Mouse (Mus musculus) midbrain, embryonic 12.5 days (tissue): Measurements from ENCODE around the gene Wrnip1. TPM values are rescaled to one million over a fixed set of nuclear protein-coding genes. Genes with fewer than 3 reads are reported as not detected.
A peak's percentile ranks its signal among the peaks of the same experiment; 100 is the strongest.

ENCODE experiments used
- ATAC-seq: fragments of 200-750 bp; cut with Nextera tagmentation; 2 replicates; pipeline ENCODE4 v1.8.0; 2017; ENCODE audit warnings: low read depth, moderate TSS enrichment, moderate library complexity; ENCODE audit not compliant: low FRiP score
- H3K27ac ChIP-seq: fragments of 300-500 bp; sonication (generic); replicated peaks from 2 replicates; pipeline ENCODE4 v1.5.1; 2016; ENCODE audit warnings: mild to moderate bottlenecking
- H3K27me3 ChIP-seq: fragments of 300-500 bp; sonication (generic); 2 replicates; pipeline ENCODE4 v1.6.1; 2016; ENCODE audit warnings: mild to moderate bottlenecking
- H3K36me3 ChIP-seq: fragments of 300-500 bp; sonication (generic); 2 replicates; pipeline ENCODE4 v1.6.1; 2016
- H3K4me1 ChIP-seq: fragments of 300-500 bp; sonication (generic); 2 replicates; pipeline ENCODE4 v1.6.1; 2016
- H3K4me2 ChIP-seq: fragments of 300-500 bp; sonication (generic); replicated peaks from 2 replicates; pipeline ENCODE4 v1.6.1; 2016; ENCODE audit warnings: mild to moderate bottlenecking, moderate library complexity
- H3K4me3 ChIP-seq: fragments of 300-500 bp; sonication (generic); 2 replicates; pipeline ENCODE4 v1.5.1; 2016; ENCODE audit warnings: mild to moderate bottlenecking
- H3K9ac ChIP-seq: fragments of 300-500 bp; sonication (generic); replicated peaks from 2 replicates; pipeline ENCODE4 v1.6.1; 2016; ENCODE audit warnings: mild to moderate bottlenecking, moderate library complexity
- H3K9me3 ChIP-seq: fragments of 300-500 bp; sonication (generic); 2 replicates; pipeline ENCODE4 v1.6.1; 2016; ENCODE audit warnings: mild to moderate bottlenecking
- WGBS: fragments of 180-500 bp; shearing (Covaris S2); methylation state at CpG from one replicate; pipeline ENCODE4 v1.1.7; 2016; 5-methylcytosine and 5-hydroxymethylcytosine counted together
- polyA plus RNA-seq: library from polyadenylated mRNA; unstranded; fragments of >200 nt; fragmentation: Nextera tagmentation; extraction: Ambion mirVana; gene quantifications from 2 replicates; pipeline ENCODE4 v1.2.1, GENCODE M21; 2016

The Wrnip1 gene
- polyA plus RNA-seq, 1 experiment from 2014 or later: 32.4 TPM

- H3K9ac ChIP-seq: no peak overlapping the region
- no peaks in the 10 kb centered on the region for H3K36me3 ChIP-seq
- 82% methylated on average over 2 of the region's 2 CpGs for WGBS
- no peaks in the 10 kb centered on the region for H3K9me3 ChIP-seq
- H3K4me2 ChIP-seq: no peak overlapping the region
- no peak overlapping the region for H3K27ac ChIP-seq
- no peaks in the 10 kb centered on the region for H3K4me1 ChIP-seq
- no peaks in the 10 kb centered on the region for H3K27me3 ChIP-seq
- no peak overlapping the region for H3K4me3 ChIP-seq
- ATAC-seq: no peak
Measured at GRCm38 (mm10) chr13:32787584-32787983, 14.3 kb upstream of the Wrnip1 start.

- no peak overlapping the region for H3K9ac ChIP-seq
- no peaks in the 10 kb centered on the region for H3K27me3 ChIP-seq
- no peak for ATAC-seq
- H3K4me3 ChIP-seq: no peak overlapping the region
- no peaks in the 10 kb centered on the region for H3K36me3 ChIP-seq
- WGBS: 81% methylated on average over 4 of the region's 4 CpGs
- no peak overlapping the region for H3K27ac ChIP-seq
- no peak overlapping the region for H3K4me2 ChIP-seq
- H3K9me3 ChIP-seq: no peaks in the 10 kb centered on the region
- no peaks in the 10 kb centered on the region for H3K4me1 ChIP-seq
Measured at GRCm38 (mm10) chr13:32789781-32790180, 12.1 kb upstream of the Wrnip1 start.

- Histone ChIP-seq H3K36me3 (no peaks in the 10 kb centered on the region), H3K9ac (no peak overlapping the region), H3K9me3 (no peaks in the 10 kb centered on the region), H3K4me3 (no peak overlapping the region), H3K27ac (no peak overlapping the region), H3K4me2 (no peak overlapping the region), H3K27me3 (no peaks in the 10 kb centered on the region), H3K4me1 (no peaks in the 10 kb centered on the region)
- no peak for ATAC-seq
- 71% methylated on average over 2 of the region's 2 CpGs for WGBS
Measured at GRCm38 (mm10) chr13:32794619-32795018, 7.2 kb upstream of the Wrnip1 start.

DNA sequence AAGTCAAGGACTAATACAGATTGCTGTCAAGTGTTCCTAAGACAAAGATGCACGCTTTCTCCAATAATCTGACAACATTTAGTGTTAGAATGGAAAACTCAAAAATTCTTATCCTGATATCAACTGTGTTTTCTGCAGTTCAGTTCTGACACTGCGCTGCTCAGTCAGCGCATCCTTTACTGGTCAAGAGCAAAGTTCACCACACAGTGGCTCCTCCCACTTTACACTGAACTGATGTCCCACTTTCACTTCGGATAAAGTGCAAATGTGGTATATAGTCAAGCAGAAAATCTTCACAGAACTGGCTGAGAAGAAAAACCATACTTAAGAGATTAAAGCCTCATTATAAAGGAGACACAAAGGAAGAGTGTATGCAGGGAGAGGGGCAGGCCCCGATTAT is 6.7 kb upstream of the Wrnip1 start:
- 83% methylated on average over 5 of the region's 5 CpGs for WGBS
- Histone ChIP-seq H3K4me2 (no peak overlapping the region), H3K4me3 (no peak overlapping the region), H3K27me3 (no peaks in the 10 kb centered on the region), H3K9me3 (no peaks in the 10 kb centered on the region), H3K4me1 (no peaks in the 10 kb centered on the region), H3K9ac (no peak overlapping the region), H3K36me3 (no peaks in the 10 kb centered on the region), H3K27ac (no peak overlapping the region)
- no peak for ATAC-seq

DNA sequence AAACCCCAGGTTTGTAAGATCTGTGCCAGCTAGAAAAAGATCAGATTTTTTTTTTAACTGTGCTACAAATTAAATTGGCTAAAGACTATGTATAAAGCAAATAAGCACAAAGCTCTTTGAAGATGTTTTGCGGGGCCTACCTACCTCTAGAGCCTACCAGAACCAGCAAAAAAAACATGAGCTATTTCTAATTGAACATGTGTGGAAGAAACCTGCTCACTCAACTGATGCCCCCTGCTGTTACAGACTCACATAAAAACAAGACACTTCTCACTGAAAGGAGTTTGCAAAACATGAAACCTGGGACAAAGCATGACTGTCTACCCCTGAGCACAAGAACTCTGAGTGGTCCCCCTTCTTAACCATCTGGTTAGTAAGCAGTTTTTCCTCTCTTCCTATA is 4.8 kb upstream of the Wrnip1 start:
- Histone ChIP-seq H3K27me3 (no peaks in the 10 kb centered on the region), H3K4me1 (no peaks in the 10 kb centered on the region; the same call in 1 of the 2 replicates), H3K27ac (no peak overlapping the region), H3K36me3 (no peaks in the 10 kb centered on the region), H3K4me2 (no peak overlapping the region), H3K9ac (no peak overlapping the region), H3K4me3 (no peak overlapping the region), H3K9me3 (no peaks in the 10 kb centered on the region)
- WGBS: 86% methylated on average over 1 of the region's 1 CpGs
- no peak for ATAC-seq

- H3K9ac ChIP-seq: no peak overlapping the region
- H3K27me3 ChIP-seq: no peaks in the 10 kb centered on the region
- no peaks in the 10 kb centered on the region for H3K9me3 ChIP-seq
- no peak overlapping the region for H3K27ac ChIP-seq
- 76% methylated on average over 2 of the region's 2 CpGs for WGBS
- no peaks in the 10 kb centered on the region for H3K36me3 ChIP-seq
- no peak for ATAC-seq
- peaks cover 11% of the 10 kb centered on the region for H3K4me1 ChIP-seq
- H3K4me3 ChIP-seq: no peak overlapping the region
- no peak overlapping the region for H3K4me2 ChIP-seq
Measured at GRCm38 (mm10) chr13:32799131-32799530, 2.7 kb upstream of the Wrnip1 start.

DNA sequence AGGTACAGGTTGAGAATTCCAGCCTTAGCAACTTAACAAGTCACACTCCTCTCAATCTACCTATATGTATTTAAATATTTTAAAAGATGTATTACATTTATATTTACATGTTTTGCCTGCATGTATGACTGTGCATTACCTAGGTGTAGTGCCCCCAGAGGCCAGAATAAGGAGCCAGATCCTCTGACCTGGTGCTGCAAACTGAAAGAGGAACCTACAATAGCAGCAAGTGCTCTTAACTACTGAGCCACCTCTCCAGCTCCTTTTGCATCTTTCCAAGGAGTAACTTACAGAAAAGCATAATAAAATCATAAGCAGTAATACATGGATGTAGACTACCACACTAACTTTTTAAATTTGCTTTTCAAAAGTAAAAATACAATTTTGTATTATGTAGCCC is 979 bp upstream of the Wrnip1 start:
- no peaks in the 10 kb centered on the region for H3K27me3 ChIP-seq
- 0 out of 2 replicates have a peak overlapping the region, but pooled peaks have one; percentile 50 for H3K9ac ChIP-seq
- no peak for ATAC-seq
- no peak overlapping the region for H3K27ac ChIP-seq
- H3K36me3 ChIP-seq: no peaks in the 10 kb centered on the region
- H3K4me1 ChIP-seq: peaks cover 22% of the 10 kb centered on the region
- H3K4me3 ChIP-seq: no peak overlapping the region
- H3K4me2 ChIP-seq: peak overlapping the region; percentile 63
- no peaks in the 10 kb centered on the region for H3K9me3 ChIP-seq

DNA sequence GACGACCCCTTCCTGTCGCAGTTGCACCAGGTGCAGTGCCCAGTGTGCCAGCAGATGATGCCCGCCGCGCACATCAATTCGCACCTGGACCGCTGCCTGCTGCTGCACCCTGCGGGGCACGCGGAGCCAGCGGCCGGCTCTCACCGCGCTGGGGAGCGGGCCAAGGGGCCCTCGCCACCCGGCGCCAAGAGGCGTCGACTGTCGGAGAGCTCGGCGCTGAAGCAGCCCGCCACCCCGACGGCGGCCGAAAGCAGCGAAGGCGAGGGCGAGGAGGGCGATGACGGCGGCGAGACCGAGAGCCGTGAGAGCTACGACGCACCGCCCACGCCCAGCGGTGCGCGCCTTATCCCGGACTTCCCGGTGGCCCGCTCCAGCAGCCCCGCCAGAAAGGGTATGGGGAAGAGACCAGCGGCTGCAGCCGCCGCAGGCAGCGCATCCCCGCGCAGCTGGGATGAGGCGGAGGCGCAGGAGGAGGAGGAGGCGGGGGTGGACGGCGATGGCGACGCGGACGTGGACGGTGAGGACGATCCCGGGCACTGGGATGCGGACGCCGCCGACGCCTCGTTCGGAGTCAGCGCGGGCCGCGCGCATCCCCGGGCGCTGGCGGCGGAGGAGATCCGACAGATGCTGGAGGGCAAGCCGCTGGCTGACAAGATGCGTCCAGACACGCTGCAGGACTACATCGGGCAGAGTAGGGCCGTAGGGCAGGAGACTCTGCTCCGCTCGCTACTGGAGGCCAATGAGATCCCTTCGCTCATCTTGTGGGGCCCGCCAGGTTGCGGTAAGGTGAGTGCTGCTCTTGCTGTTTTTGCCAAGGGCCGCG is 632 bp downstream of the Wrnip1 start, which contains the start of gene D930007J09Rik:
D930007J09Rik (minus strand) TSS at position 591 of the 823 bp plus-strand sequence.
- H3K9me3 ChIP-seq: no peaks in the 10 kb centered on the region
- peak within 1 kb of the TSS; percentile 75 for H3K9ac ChIP-seq
- peak within 1 kb of the TSS; percentile 63 for H3K4me2 ChIP-seq
- ATAC-seq: peak; percentile 16
- peak within 1 kb of the TSS; percentile 67 for H3K27ac ChIP-seq
- H3K36me3 ChIP-seq: peaks cover 12% of the 10 kb centered on the region
- peak within 1 kb of the TSS; percentile 62 for H3K4me3 ChIP-seq
- H3K4me1 ChIP-seq: peaks cover 25% of the 10 kb centered on the region
- peaks cover 5% of the 10 kb centered on the region for H3K27me3 ChIP-seq
- WGBS: under 1% methylated on average over 95 of the region's 95 CpGs

DNA sequence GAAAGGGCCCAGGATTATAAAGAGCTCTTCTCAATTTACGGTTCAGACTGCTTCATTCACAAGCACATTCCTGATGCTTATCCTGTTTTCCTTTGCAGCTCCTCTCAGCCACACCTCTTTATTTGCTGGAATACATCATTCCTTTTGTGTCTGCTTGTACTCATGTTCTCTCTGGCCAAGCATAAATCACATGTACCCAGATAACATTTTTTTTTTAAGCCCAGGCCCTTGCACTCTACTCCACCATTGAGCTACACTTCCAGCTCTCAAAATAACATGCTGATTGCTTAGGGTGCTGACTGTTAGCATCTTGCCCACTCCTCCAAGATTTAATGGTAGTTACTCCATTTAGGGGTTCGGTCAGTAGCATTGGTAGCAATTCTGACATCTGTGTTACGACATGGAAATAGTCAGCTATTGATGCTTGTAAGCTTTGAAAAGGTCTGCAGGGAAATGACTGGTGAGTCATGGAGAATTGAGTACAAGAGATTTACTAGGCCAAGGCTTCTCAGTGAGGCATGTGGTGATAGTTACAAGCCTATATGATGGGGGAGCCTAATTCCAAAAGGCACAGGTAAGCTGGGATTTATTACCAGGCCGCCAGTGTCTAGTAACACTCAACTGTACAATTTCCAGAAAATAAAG is 2.0 kb downstream of the Wrnip1 start:
- Histone ChIP-seq H3K9ac (no peak overlapping the region; the same call in none of the 2 replicates), H3K4me1 (peaks cover 28% of the 10 kb centered on the region)
- ATAC-seq: no peak

DNA sequence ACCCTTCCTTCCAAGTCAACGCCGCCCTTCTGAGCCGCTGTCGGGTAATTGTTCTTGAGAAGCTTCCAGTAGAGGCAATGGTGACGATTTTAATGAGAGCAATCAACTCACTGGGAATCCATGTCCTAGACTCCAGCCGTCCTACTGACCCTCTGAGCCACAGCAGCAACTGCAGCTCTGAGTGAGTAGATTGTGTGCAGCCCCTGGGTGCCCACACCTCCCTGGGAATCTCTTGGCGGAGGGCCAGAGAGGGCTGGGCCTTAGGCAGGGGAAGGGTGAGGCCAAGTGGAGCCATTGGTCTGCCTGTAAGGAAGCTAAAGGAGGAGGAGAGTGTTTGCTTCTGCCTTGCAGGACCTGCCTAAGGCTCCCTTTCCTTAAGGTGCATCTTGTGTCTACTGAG is 5.0 kb downstream of the Wrnip1 start:
- H3K4me2 ChIP-seq: no peak overlapping the region
- peaks cover 17% of the 10 kb centered on the region for H3K36me3 ChIP-seq
- H3K9ac ChIP-seq: no peak overlapping the region
- ATAC-seq: no peak
- 76% methylated on average over 7 of the region's 7 CpGs for WGBS
- H3K27ac ChIP-seq: no peak overlapping the region
- H3K9me3 ChIP-seq: no peaks in the 10 kb centered on the region
- peaks cover 5% of the 10 kb centered on the region for H3K27me3 ChIP-seq
- no peak overlapping the region for H3K4me3 ChIP-seq
- H3K4me1 ChIP-seq: peaks cover 28% of the 10 kb centered on the region

More for the DNA sequence above, 2.0 kb downstream of the Wrnip1 start:
- H3K4me2 ChIP-seq: peak overlapping the region; percentile 63
- no peak overlapping the region for H3K27ac ChIP-seq
- no peaks in the 10 kb centered on the region for H3K9me3 ChIP-seq
- H3K4me3 ChIP-seq: peak overlapping the region; percentile 62
- WGBS: 73% methylated on average over 4 of the region's 4 CpGs
- H3K27me3 ChIP-seq: peaks cover 5% of the 10 kb centered on the region
- H3K36me3 ChIP-seq: peaks cover 12% of the 10 kb centered on the region

DNA sequence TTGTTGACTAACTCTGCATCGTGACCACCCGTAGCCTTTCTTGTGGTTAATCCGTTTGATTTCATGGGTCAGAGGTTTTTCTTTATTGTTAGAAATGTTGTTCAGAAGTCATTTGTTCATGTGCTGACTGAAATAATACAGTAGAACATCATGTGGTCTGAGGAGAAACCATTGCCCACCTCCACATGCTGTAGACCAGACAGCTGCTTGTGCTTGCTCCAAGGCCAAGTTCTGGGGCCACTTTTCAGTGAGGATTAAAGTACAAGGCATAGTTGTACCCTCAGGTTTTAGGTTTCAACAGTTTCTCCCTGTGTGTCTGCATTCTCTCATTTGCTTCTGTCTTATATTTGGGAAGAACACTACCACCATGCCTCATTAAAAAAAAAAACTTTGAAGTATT is 5.8 kb downstream of the Wrnip1 start:
- 14% methylated on average over 3 of the region's 3 CpGs for WGBS
- H3K9ac ChIP-seq: no peak overlapping the region
- peaks cover 5% of the 10 kb centered on the region for H3K27me3 ChIP-seq
- no peaks in the 10 kb centered on the region for H3K9me3 ChIP-seq
- peaks cover 17% of the 10 kb centered on the region for H3K36me3 ChIP-seq
- peaks cover 28% of the 10 kb centered on the region for H3K4me1 ChIP-seq
- H3K4me2 ChIP-seq: no peak overlapping the region
- no peak for ATAC-seq
- H3K4me3 ChIP-seq: no peak overlapping the region
- no peak overlapping the region for H3K27ac ChIP-seq

DNA sequence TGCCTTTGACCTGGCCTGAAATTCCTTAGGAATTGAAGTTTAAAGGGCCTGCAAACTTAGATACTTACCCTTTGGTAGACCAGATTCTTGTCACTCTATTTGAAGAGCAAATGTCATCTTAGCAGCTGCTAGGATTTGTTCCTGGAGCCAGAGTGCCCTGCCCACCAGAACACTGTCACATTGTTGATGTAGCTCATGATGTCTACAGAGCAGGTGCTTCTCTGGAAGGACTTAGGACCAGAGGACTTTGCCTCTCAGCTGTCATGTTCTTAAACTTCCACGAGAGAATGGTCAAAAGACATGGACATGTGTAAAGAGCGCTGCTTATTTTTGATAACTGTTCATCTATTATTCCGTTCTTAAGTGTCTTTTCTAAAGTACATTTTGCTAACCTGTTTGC is 17.4 kb downstream of the Wrnip1 start:
- Histone ChIP-seq H3K27ac (no peak overlapping the region), H3K4me2 (no peak overlapping the region), H3K9me3 (no peaks in the 10 kb centered on the region), H3K4me3 (no peak overlapping the region), H3K36me3 (peaks cover 57% of the 10 kb centered on the region), H3K9ac (no peak overlapping the region), H3K4me1 (no peaks in the 10 kb centered on the region), H3K27me3 (no peaks in the 10 kb centered on the region)
- no peak for ATAC-seq
- WGBS: 95% methylated on average over 3 of the region's 3 CpGs
